Mouse (Mus musculus): ENCODE data around the gene Sox30. TPM values are rescaled to one million over a fixed set of nuclear protein-coding genes. Genes with fewer than 3 reads are reported as not detected.

The Sox30 gene
- polyA plus RNA-seq, 1 experiment from 2014 or later, result 0.22 TPM

DNA sequence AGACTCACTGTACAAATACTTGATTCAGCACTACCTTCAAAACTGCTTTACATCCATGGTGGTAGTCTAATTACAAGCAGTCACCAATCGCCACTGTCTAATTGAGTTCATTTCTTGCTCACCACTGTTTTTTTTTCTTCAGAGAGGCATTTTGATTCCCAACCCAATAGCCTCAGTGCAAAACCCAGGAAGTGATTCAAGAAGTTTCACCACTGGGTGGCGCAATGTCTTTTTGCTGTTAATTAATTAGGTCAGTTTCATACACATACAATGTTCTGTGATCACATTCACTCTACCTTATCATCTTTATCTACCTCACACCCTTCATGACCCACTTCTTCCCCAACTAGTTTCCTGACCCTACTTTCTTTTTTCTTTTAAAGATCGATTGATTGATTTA lies 20.5 kb upstream of the Sox30 start:
- Histone ChIP-seq H3K27me3 (no peaks in the 10 kb centered on the region), H3K4me1 (peaks cover 2% of the 10 kb centered on the region; the same call in 1 of the 2 replicates), H3K36me3 (replicated peaks) (no peaks in the 10 kb centered on the region), H3K4me2 (no peak overlapping the region), H3K9me3 (no peaks in the 10 kb centered on the region), H3K27ac (no peak overlapping the region), H3K9ac (no peak overlapping the region), H3K4me3 (replicated peaks) (no peak overlapping the region)
- WGBS, result 83% methylated on average over 3 of the region's 3 CpGs
- no peak for ATAC-seq (ENCODE audit: low FRiP score)

DNA sequence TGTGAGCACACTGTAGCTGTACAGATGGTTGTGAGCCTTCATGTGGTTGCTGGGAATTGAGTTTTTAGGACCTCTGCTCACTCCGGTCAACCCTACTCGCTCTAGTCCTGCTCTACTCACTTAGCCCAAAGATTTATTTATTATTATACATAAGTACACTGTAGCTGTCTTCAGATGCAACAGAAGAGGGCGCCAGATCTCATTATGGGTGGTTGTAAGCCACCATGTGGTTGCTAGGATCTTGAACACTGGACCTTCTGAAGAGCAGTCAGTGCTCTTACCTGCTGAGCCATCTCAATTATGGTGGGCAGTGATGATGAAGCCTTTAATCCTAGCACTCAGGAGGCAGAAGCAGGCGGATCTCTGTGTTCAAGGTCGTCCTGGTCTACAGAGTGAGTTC lies 20.1 kb upstream of the Sox30 start:
- H3K27ac ChIP-seq, result no peak overlapping the region
- no peak overlapping the region for H3K4me2 ChIP-seq
- no peaks in the 10 kb centered on the region for H3K4me1 ChIP-seq
- H3K9me3 ChIP-seq, result no peaks in the 10 kb centered on the region
- no peak overlapping the region for H3K4me3 ChIP-seq (replicated peaks)
- ATAC-seq (ENCODE audit: low FRiP score), result no peak
- H3K36me3 ChIP-seq (replicated peaks), result no peaks in the 10 kb centered on the region
- H3K27me3 ChIP-seq, result no peaks in the 10 kb centered on the region
- H3K9ac ChIP-seq, result no peak overlapping the region
- 82% methylated on average over 5 of the region's 5 CpGs for WGBS

DNA sequence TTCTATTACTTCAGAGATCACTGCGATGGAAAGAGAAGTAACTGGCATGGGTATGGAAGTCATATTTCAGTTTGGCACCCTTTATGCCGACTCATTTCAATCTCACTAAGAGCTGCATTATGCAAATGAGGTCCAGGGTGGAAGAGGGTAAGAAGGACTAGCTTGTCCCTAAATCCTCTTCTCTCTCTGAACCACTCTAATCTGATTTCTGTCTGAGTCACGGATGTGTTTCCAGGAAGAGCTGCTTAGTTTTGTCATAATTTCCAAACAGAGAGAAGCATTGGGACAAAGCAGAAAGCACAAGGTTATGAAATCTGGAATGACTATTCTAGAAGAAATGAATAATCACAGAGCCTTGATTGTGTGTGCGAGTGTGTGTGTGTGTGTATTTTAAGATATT lies 13.2 kb upstream of the Sox30 start:
- Histone ChIP-seq H3K4me1 (no peaks in the 10 kb centered on the region), H3K4me3 (replicated peaks) (no peak overlapping the region), H3K4me2 (no peak overlapping the region), H3K27ac (no peak overlapping the region), H3K9ac (no peak overlapping the region), H3K27me3 (no peaks in the 10 kb centered on the region), H3K36me3 (replicated peaks) (no peaks in the 10 kb centered on the region), H3K9me3 (no peaks in the 10 kb centered on the region)
- 89% methylated on average over 4 of the region's 4 CpGs for WGBS
- no peak for ATAC-seq (ENCODE audit: low FRiP score)

DNA sequence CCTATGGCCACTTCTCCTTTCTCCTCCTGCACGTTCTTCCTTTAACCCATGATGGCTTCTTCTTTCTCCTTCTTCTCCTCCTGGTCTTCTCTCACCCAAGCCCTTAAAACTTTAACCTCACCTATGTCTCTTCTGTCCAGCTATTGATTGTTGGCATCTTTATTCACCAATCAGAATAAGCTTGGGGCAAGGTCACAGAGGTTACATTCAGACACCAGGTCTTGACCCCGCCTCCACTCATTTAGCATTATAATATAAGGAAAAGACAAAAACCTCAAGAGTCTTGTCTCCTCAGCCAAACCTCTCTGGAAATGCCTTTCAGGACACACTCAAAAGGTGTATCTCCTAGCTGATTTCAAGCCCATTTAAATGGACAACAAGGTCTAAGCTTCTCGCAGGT lies 11.6 kb upstream of the Sox30 start:
- Histone ChIP-seq H3K4me2 (no peak overlapping the region), H3K27me3 (no peaks in the 10 kb centered on the region), H3K9me3 (no peaks in the 10 kb centered on the region), H3K36me3 (replicated peaks) (no peaks in the 10 kb centered on the region), H3K27ac (no peak overlapping the region), H3K9ac (no peak overlapping the region), H3K4me1 (no peaks in the 10 kb centered on the region), H3K4me3 (replicated peaks) (no peak overlapping the region)
- WGBS, result 91% methylated on average over 3 of the region's 3 CpGs
- no peak for ATAC-seq (ENCODE audit: low FRiP score)

DNA sequence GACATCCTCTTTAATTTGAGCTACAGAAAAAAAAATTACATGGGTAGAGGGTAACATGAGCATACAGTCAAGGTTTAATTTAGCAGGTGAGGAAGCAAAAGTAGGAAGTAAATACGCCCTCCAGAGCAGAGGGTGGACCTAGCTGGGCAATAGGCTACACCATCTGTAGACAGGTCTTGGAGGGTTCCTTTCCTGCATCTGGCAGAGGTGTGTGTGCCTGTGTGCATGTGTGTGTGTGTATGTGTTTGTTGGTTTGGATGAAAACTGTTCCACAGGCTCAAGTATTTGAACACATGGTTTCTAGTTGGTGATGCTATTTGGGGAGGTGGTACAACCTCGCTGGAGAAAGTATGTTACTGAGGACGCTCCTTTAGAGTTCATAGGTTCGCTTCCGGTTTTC lies 6.5 kb upstream of the Sox30 start:
- Histone ChIP-seq H3K9ac (no peak overlapping the region), H3K27me3 (no peaks in the 10 kb centered on the region), H3K9me3 (no peaks in the 10 kb centered on the region), H3K4me2 (no peak overlapping the region), H3K36me3 (replicated peaks) (no peaks in the 10 kb centered on the region), H3K4me1 (no peaks in the 10 kb centered on the region), H3K4me3 (replicated peaks) (no peak overlapping the region), H3K27ac (no peak overlapping the region)
- no peak for ATAC-seq (ENCODE audit: low FRiP score)
- 93% methylated on average over 5 of the region's 5 CpGs for WGBS

DNA sequence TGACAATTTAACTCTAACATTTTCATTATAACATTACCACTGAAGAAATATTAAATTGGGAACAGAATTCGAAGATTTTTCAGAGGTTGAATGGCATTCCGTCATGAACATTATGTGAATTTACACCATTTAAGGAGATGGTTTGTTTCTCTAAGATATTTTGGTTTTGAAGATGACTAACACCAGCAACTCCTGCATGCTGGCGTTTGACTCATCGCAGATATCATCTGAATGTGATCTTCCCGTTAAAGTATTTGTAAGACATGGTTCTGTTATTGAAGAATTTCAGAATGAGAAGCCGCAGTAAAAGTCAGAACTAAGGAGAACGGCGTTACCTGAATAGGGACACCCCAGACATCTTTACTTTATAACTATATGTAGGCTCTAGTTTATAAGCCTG lies 5.6 kb upstream of the Sox30 start:
- Histone ChIP-seq H3K27me3 (peaks cover 2% of the 10 kb centered on the region; the same call in 1 of the 2 replicates), H3K4me3 (replicated peaks) (no peak overlapping the region), H3K4me1 (no peaks in the 10 kb centered on the region), H3K4me2 (no peak overlapping the region), H3K9ac (no peak overlapping the region), H3K9me3 (no peaks in the 10 kb centered on the region), H3K36me3 (replicated peaks) (no peaks in the 10 kb centered on the region), H3K27ac (no peak overlapping the region)
- ATAC-seq (ENCODE audit: low FRiP score), result no peak
- WGBS, result 92% methylated on average over 8 of the region's 8 CpGs

DNA sequence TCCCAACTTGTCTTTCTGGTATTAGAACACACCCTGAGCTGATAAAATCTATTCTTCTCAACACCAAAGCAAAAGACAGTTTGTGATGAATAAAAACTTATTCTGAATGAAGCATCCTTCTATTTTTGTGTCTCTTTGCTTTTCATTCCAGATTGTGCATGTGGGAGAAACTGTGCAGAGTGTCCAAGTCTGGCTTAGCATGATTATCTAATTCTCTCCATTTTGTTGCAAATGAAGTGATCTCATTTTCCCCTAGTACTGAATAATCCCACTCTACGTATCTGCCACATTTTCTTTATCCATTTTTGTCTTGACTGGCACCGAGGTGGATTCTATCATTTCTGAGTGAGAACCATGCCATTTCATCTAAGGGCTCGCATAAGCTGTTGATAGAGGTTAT lies 4.0 kb upstream of the Sox30 start:
- Histone ChIP-seq H3K36me3 (replicated peaks) (no peaks in the 10 kb centered on the region), H3K27ac (no peak overlapping the region), H3K4me3 (replicated peaks) (no peak overlapping the region), H3K9ac (no peak overlapping the region), H3K9me3 (peaks cover 3% of the 10 kb centered on the region; the same call in 1 of the 2 replicates), H3K4me2 (no peak overlapping the region), H3K4me1 (peaks cover 6% of the 10 kb centered on the region), H3K27me3 (peaks cover 9% of the 10 kb centered on the region; the same call in 1 of the 2 replicates)
- no peak for ATAC-seq (ENCODE audit: low FRiP score)
- WGBS, result 80% methylated on average over 3 of the region's 3 CpGs

DNA sequence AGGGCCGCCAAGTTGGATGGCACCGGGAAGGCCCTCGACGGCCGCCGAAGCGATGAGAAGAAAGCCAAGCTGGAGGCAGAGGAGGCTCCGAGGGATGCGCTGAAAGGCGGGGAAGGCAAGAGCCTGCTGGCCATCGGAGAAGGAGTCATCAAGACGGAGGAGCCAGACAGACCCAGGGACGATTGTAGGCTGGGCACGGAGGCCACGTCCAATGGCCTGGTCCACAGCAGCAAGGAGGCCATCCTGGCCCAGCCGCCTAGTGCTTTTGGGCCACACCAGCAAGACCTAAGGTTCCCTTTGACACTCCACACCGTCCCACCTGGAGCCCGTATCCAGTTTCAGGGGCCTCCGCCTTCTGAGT lies 763 bp downstream of the Sox30 start:
- Histone ChIP-seq H3K27ac (peak overlapping the region; percentile 76), H3K4me2 (peak overlapping the region; percentile 77), H3K36me3 (replicated peaks) (no peaks in the 10 kb centered on the region), H3K27me3 (peaks cover 12% of the 10 kb centered on the region; the same call in 1 of the 2 replicates), H3K9me3 (peaks cover 3% of the 10 kb centered on the region; the same call in 1 of the 2 replicates), H3K4me3 (replicated peaks) (peak overlapping the region; percentile 67), H3K4me1 (peaks cover 8% of the 10 kb centered on the region), H3K9ac (peak overlapping the region; percentile 74)
- 45% methylated on average over 19 of the region's 19 CpGs for WGBS
- no peak for ATAC-seq (ENCODE audit: low FRiP score)

DNA sequence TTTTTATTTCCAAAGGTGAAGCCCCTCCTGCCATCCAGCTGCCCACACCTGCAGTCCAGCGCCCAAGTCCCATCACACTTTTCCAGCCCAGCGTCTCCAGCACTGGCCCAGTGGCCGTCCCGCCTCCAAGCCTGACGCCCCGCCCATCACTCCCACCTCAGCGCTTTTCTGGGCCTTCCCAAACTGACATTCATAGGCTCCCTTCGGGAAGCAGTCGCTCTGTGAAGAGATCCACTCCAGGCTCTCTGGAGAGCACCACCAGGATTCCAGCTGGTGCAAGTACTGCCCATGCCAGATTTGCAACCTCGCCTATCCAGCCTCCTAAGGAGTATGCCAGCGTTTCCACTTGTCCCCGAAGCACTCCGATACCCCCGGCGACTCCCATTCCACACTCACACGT lies 11.5 kb downstream of the Sox30 start:
- no peaks in the 10 kb centered on the region for H3K36me3 ChIP-seq (replicated peaks)
- no peaks in the 10 kb centered on the region for H3K27me3 ChIP-seq
- 10% methylated on average over 16 of the region's 16 CpGs for WGBS
- ATAC-seq (ENCODE audit: low FRiP score), result peak; percentile 57; the same call in 1 of the 2 replicates
- peaks cover 7% of the 10 kb centered on the region for H3K4me1 ChIP-seq
- H3K9me3 ChIP-seq, result no peaks in the 10 kb centered on the region
- peak overlapping the region; percentile 46 for H3K4me2 ChIP-seq
- H3K4me3 ChIP-seq (replicated peaks), result 0 out of 2 replicates have a peak overlapping the region, but pooled peaks have one; percentile 21
- H3K27ac ChIP-seq, result no peak overlapping the region
- H3K9ac ChIP-seq, result no peak overlapping the region

DNA sequence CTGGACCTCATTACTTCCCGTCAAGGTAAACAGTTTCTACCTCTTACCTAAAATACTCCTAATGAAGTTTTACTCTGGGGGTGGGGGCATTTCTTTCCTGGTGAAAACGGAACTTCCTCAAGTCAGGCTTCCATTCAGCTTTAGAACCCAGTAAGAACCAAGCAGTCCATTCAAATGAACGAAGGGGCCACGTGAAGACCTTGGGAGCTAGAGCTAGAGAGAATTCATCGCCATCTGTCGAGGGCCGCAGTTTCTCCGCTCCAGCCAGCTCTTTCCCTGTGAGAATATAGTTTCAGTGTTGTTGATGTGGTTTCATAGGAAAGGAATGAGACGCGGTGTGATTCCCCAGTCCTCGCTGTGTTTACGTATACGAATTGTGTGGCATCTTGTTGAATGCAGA lies 12.0 kb downstream of the Sox30 start:
- Histone ChIP-seq H3K9me3 (no peaks in the 10 kb centered on the region), H3K27me3 (no peaks in the 10 kb centered on the region), H3K36me3 (replicated peaks) (no peaks in the 10 kb centered on the region), H3K4me1 (peaks cover 7% of the 10 kb centered on the region), H3K4me2 (peak overlapping the region; percentile 46), H3K4me3 (replicated peaks) (no peak overlapping the region), H3K27ac (no peak overlapping the region), H3K9ac (no peak overlapping the region)
- 59% methylated on average over 13 of the region's 13 CpGs for WGBS
- no peak for ATAC-seq (ENCODE audit: low FRiP score)

DNA sequence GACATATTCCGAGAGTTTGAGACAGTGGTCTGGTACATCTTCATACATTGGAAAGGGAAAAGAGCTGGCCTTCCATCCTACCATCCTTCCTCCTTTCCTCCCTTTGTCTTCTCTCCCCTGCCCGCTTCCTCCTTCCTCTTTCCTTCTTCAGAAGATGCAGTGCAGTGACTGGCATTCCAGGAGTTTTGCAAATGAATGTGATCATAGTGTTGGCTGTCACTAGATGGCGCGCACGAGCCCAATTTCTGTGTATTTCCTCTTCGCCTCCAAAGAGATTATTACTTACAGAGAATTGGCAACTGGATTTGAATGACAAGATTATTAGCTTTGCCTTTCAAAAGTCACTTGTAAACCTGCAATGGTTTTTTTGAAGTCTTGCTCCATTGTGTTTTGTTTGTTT lies 36.0 kb downstream of the Sox30 start:
- Histone ChIP-seq H3K9me3 (no peaks in the 10 kb centered on the region), H3K36me3 (replicated peaks) (no peaks in the 10 kb centered on the region), H3K9ac (no peak overlapping the region), H3K4me2 (no peak overlapping the region), H3K27me3 (no peaks in the 10 kb centered on the region), H3K4me3 (replicated peaks) (no peak overlapping the region), H3K27ac (no peak overlapping the region), H3K4me1 (no peaks in the 10 kb centered on the region)
- ATAC-seq (ENCODE audit: low FRiP score), result no peak
- WGBS, result 24% methylated on average over 6 of the region's 6 CpGs

DNA sequence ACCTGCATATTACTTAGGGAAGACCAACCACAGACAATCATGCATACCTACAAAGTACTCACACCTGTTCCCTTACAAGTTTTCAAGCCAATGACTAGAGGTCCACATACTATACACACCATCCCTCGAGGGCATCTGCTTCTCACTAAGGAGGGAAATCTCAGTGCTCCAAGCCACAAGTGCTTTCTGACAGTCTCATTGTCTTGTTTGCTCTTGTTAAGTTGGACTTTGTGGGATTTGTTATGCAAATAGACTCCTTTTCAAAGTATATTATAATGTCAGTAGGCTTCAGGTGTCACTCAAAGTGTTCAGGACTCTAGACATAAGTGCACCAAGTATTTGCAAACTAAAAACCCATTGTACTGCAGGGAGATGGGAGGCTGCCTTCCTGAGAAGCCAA lies 40.1 kb downstream of the Sox30 start:
- Histone ChIP-seq H3K4me3 (replicated peaks) (no peak overlapping the region), H3K9me3 (no peaks in the 10 kb centered on the region), H3K4me1 (no peaks in the 10 kb centered on the region), H3K36me3 (replicated peaks) (no peaks in the 10 kb centered on the region), H3K27ac (no peak overlapping the region), H3K27me3 (no peaks in the 10 kb centered on the region), H3K9ac (no peak overlapping the region), H3K4me2 (no peak overlapping the region)
- 64% methylated on average over 1 of the region's 1 CpGs for WGBS
- ATAC-seq (ENCODE audit: low FRiP score), result no peak

DNA sequence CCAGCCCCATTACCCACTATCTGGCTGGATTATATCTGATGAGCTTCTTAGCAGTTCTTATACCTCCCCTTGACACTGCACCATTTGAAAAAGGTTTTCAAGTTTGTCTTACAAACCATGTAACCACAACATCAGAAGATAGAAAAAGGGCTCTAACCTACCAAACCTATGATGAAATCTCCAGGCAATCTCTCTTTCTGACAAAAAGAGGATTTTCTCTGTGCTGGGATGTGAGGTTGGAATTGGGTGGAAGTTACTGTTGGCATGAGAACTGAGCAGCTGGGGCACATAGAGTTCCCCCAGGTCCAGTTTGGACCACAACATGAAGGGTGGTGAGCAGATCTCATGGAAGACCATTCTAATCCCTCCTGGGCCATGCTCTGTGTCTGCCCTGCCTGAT lies 41.7 kb downstream of the Sox30 start:
- Histone ChIP-seq H3K36me3 (replicated peaks) (no peaks in the 10 kb centered on the region), H3K9me3 (no peaks in the 10 kb centered on the region), H3K4me3 (replicated peaks) (no peak overlapping the region), H3K9ac (no peak overlapping the region), H3K27me3 (no peaks in the 10 kb centered on the region), H3K4me1 (peaks cover 4% of the 10 kb centered on the region; the same call in 1 of the 2 replicates), H3K27ac (no peak overlapping the region), H3K4me2 (no peak overlapping the region)
- ATAC-seq (ENCODE audit: low FRiP score), result no peak

DNA sequence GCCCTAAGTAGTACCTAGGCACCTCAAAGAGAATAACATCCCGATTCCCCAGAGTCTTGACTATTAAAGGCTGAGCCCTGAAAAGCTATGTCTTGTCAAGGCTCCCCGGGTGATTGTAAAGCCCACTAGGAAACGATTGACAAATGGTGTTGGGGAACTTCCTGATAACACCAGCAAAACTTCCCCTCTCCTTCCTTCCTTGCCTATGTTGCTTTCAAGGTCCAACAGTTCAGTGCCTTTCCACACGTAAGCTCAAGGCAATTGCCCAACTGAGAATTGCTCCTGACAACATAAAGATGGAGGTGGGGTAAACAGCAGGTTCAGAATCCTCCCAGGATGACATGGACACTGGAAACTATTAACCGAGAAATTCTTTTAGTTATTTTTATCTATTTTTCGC lies 42.9 kb downstream of the Sox30 start:
- H3K4me2 ChIP-seq, result no peak overlapping the region
- H3K27me3 ChIP-seq, result no peaks in the 10 kb centered on the region
- H3K27ac ChIP-seq, result no peak overlapping the region
- no peaks in the 10 kb centered on the region for H3K9me3 ChIP-seq
- H3K36me3 ChIP-seq (replicated peaks), result no peaks in the 10 kb centered on the region
- no peak overlapping the region for H3K9ac ChIP-seq
- no peak overlapping the region for H3K4me3 ChIP-seq (replicated peaks)
- 91% methylated on average over 6 of the region's 6 CpGs for WGBS
- H3K4me1 ChIP-seq, result peaks cover 4% of the 10 kb centered on the region; the same call in 1 of the 2 replicates
- no peak for ATAC-seq (ENCODE audit: low FRiP score)

All from forebrain, embryonic 12.5 days (tissue).